Mouse (Mus musculus) erythroblast, embryonic 14.5 days (primary cell): ENCODE data around the gene Kat7. TPM values are rescaled to one million over a fixed set of nuclear protein-coding genes. Genes with fewer than 3 reads are reported as not detected.

Experiments used
- H3K27me3 ChIP-seq: 2 replicates; pipeline ENCODE4 v1.6.1; 2012; ENCODE audit warnings: inconsistent platforms; ENCODE audit not compliant: control insufficient read depth
- H3K36me3 ChIP-seq: 2 replicates; pipeline ENCODE4 v1.6.1; 2012; ENCODE audit warnings: mild to moderate bottlenecking, inconsistent platforms; ENCODE audit not compliant: control insufficient read depth
- H3K4me1 ChIP-seq: 2 replicates; pipeline ENCODE4 v1.6.1; 2012; ENCODE audit warnings: inconsistent platforms; ENCODE audit not compliant: control insufficient read depth
- H3K4me3 ChIP-seq: replicated peaks from 2 replicates; pipeline ENCODE3; 2012; ENCODE audit warnings: moderate library complexity, mild to moderate bottlenecking, inconsistent platforms
- H3K9me3 ChIP-seq: 2 replicates; pipeline ENCODE4 v1.6.1; 2012; ENCODE audit warnings: low read length, inconsistent platforms, mixed read lengths; ENCODE audit not compliant: control insufficient read depth
- GATA1 ChIP-seq: IDR thresholded peaks from 2 replicates; pipeline ENCODE4 v1.6.1; 2012; ENCODE audit warnings: low read length, inconsistent platforms, mixed read lengths
- TAL1 ChIP-seq: IDR thresholded peaks from 3 replicates; pipeline ENCODE4 v1.6.1; 2012; ENCODE audit warnings: low read length, inconsistent platforms, mixed read lengths
- polyA plus RNA-seq: library from polyadenylated mRNA; stranded (reverse); fragments of >175 nt; gene quantifications from 2 replicates; pipeline ENCODE4 v1.2.3, GENCODE M21; 2012

The Kat7 gene
- polyA plus RNA-seq, 1 experiment = 1.4 TPM

GRCm38 (mm10) chr11:95254165-95254564 lies 55.9 kb downstream of the Kat7 start:
- TF ChIP-seq GATA1 (no peak), TAL1 (no peak)
- Histone ChIP-seq H3K9me3 (no peaks in the 10 kb centered on the region), H3K27me3 (peaks cover 37% of the 10 kb centered on the region), H3K4me1 (peaks cover 9% of the 10 kb centered on the region), H3K4me3 (no peak overlapping the region), H3K36me3 (no peaks in the 10 kb centered on the region)

- Histone ChIP-seq H3K4me1 (no peaks in the 10 kb centered on the region), H3K36me3 (no peaks in the 10 kb centered on the region), H3K4me3 (no peak overlapping the region), H3K9me3 (peaks cover 8% of the 10 kb centered on the region), H3K27me3 (peaks cover 16% of the 10 kb centered on the region)
- TF ChIP-seq GATA1 (no peak), TAL1 (no peak)
Observed at GRCm38 (mm10) chr11:95252104-95252503, 57.9 kb downstream of the Kat7 start.

- Histone ChIP-seq H3K4me1 (no peaks in the 10 kb centered on the region), H3K36me3 (no peaks in the 10 kb centered on the region), H3K27me3 (peaks cover 11% of the 10 kb centered on the region), H3K9me3 (peaks cover 8% of the 10 kb centered on the region), H3K4me3 (no peak overlapping the region)
- no peak for TF ChIP-seq TAL1
- no peak for TF ChIP-seq GATA1
Observed at GRCm38 (mm10) chr11:95251295-95251694, 58.8 kb downstream of the Kat7 start.

GRCm38 (mm10) chr11:95250110-95250509 lies 59.9 kb downstream of the Kat7 start:
- H3K9me3 ChIP-seq = peaks cover 8% of the 10 kb centered on the region
- H3K27me3 ChIP-seq = peaks cover 9% of the 10 kb centered on the region
- H3K4me3 ChIP-seq = no peak overlapping the region
- H3K36me3 ChIP-seq = no peaks in the 10 kb centered on the region
- H3K4me1 ChIP-seq = no peaks in the 10 kb centered on the region
- TF ChIP-seq TAL1 = no peak
- TF ChIP-seq GATA1 = no peak

GRCm38 (mm10) chr11:95247065-95247464 lies 63.0 kb downstream of the Kat7 start:
- TF ChIP-seq TAL1 (no peak), GATA1 (no peak)
- Histone ChIP-seq H3K9me3 (peaks cover 8% of the 10 kb centered on the region), H3K36me3 (no peaks in the 10 kb centered on the region), H3K4me3 (no peak overlapping the region), H3K27me3 (peaks cover 9% of the 10 kb centered on the region), H3K4me1 (no peaks in the 10 kb centered on the region)

GRCm38 (mm10) chr11:95245456-95245855 lies 64.6 kb downstream of the Kat7 start:
- peaks cover 8% of the 10 kb centered on the region for H3K9me3 ChIP-seq
- no peak overlapping the region for H3K4me3 ChIP-seq
- no peak for TF ChIP-seq TAL1
- TF ChIP-seq GATA1 = no peak
- no peaks in the 10 kb centered on the region for H3K36me3 ChIP-seq
- H3K4me1 ChIP-seq = no peaks in the 10 kb centered on the region
- H3K27me3 ChIP-seq = peaks cover 8% of the 10 kb centered on the region

GRCm38 (mm10) chr11:95242653-95243052 lies 67.4 kb downstream of the Kat7 start:
- TF ChIP-seq GATA1 (no peak), TAL1 (no peak)
- peaks cover 3% of the 10 kb centered on the region; the same call in 1 of the 2 replicates for H3K27me3 ChIP-seq
- H3K36me3 ChIP-seq = no peaks in the 10 kb centered on the region
- no peak overlapping the region for H3K4me3 ChIP-seq
- H3K4me1 ChIP-seq = no peaks in the 10 kb centered on the region
- H3K9me3 ChIP-seq = no peaks in the 10 kb centered on the region; the same call in 1 of the 2 replicates

- no peaks in the 10 kb centered on the region for H3K9me3 ChIP-seq
- TF ChIP-seq GATA1 (no peak), TAL1 (no peak)
- H3K4me1 ChIP-seq = no peaks in the 10 kb centered on the region
- no peaks in the 10 kb centered on the region for H3K36me3 ChIP-seq
- H3K4me3 ChIP-seq = no peak overlapping the region
- H3K27me3 ChIP-seq = peaks cover 6% of the 10 kb centered on the region
Observed at GRCm38 (mm10) chr11:95238477-95238876, 71.6 kb downstream of the Kat7 start.

- peaks cover 4% of the 10 kb centered on the region for H3K27me3 ChIP-seq
- no peak overlapping the region for H3K4me3 ChIP-seq
- H3K36me3 ChIP-seq = no peaks in the 10 kb centered on the region
- H3K4me1 ChIP-seq = no peaks in the 10 kb centered on the region; the same call in 1 of the 2 replicates
- TF ChIP-seq TAL1 (no peak), GATA1 (no peak)
- no peaks in the 10 kb centered on the region for H3K9me3 ChIP-seq
Observed at GRCm38 (mm10) chr11:95232329-95232696, 77.7 kb downstream of the Kat7 start.

- H3K36me3 ChIP-seq = no peaks in the 10 kb centered on the region
- no peaks in the 10 kb centered on the region for H3K9me3 ChIP-seq
- no peak for TF ChIP-seq TAL1
- no peak for TF ChIP-seq GATA1
- H3K4me3 ChIP-seq = no peak overlapping the region
- H3K27me3 ChIP-seq = peaks cover 4% of the 10 kb centered on the region
- H3K4me1 ChIP-seq = no peaks in the 10 kb centered on the region; the same call in 1 of the 2 replicates
Observed at GRCm38 (mm10) chr11:95231688-95232328, 78.2 kb downstream of the Kat7 start.
